Mouse (Mus musculus): ENCODE measurements at regions not wholly inside any gene's neighbourhood (a gene's known extent, or its start where the extent isn't known, plus 50 kb on each side); places are given as distances from the start of the nearest gene placed in this dataset.
A peak's percentile ranks its signal among the peaks of the same experiment; 100 is the strongest.

- H3K27me3 ChIP-seq (replicated peaks): no peaks in the 10 kb centered on the region
Observed at GRCm38 (mm10) chr12:39577610-39578009, 460.2 kb downstream of the Arl4a start.

GRCm38 (mm10) chr12:39572802-39573201, 465.0 kb downstream of the Arl4a start:
- 80% methylated on average over 1 of the region's 1 CpGs for WGBS
- Histone ChIP-seq H3K27me3 (replicated peaks) (no peaks in the 10 kb centered on the region), H3K27ac (replicated peaks) (no peak overlapping the region), H3K9me3 (replicated peaks) (no peaks in the 10 kb centered on the region), H3K36me3 (no peaks in the 10 kb centered on the region), H3K4me1 (no peaks in the 10 kb centered on the region), H3K4me2 (no peak overlapping the region), H3K4me3 (replicated peaks) (no peak overlapping the region), H3K9ac (replicated peaks) (no peak overlapping the region)
- ATAC-seq (ENCODE audit: low FRiP score): no peak

More at GRCm38 (mm10) chr12:39577610-39578009, 460.2 kb downstream of the Arl4a start:
- Histone ChIP-seq H3K4me3 (replicated peaks) (no peak overlapping the region), H3K9ac (replicated peaks) (no peak overlapping the region), H3K36me3 (no peaks in the 10 kb centered on the region), H3K27ac (replicated peaks) (no peak overlapping the region), H3K4me1 (no peaks in the 10 kb centered on the region), H3K9me3 (replicated peaks) (no peaks in the 10 kb centered on the region), H3K4me2 (no peak overlapping the region)
- no peak for ATAC-seq (ENCODE audit: low FRiP score)
- WGBS: 74% methylated on average over 1 of the region's 1 CpGs

- Histone ChIP-seq H3K4me2 (no peak overlapping the region), H3K4me3 (replicated peaks) (no peak overlapping the region), H3K4me1 (no peaks in the 10 kb centered on the region), H3K27ac (replicated peaks) (no peak overlapping the region), H3K27me3 (replicated peaks) (no peaks in the 10 kb centered on the region), H3K9me3 (replicated peaks) (no peaks in the 10 kb centered on the region), H3K9ac (replicated peaks) (no peak overlapping the region), H3K36me3 (no peaks in the 10 kb centered on the region)
- WGBS: 96% methylated on average over 1 of the region's 1 CpGs
- no peak for ATAC-seq (ENCODE audit: low FRiP score)
Observed at GRCm38 (mm10) chr12:39572147-39572546, 465.7 kb downstream of the Arl4a start.

- no peak overlapping the region for H3K4me2 ChIP-seq
- no peak overlapping the region for H3K9ac ChIP-seq (replicated peaks)
- ATAC-seq (ENCODE audit: low FRiP score): no peak
- H3K9me3 ChIP-seq (replicated peaks): no peaks in the 10 kb centered on the region
- WGBS: 80% methylated on average over 4 of the region's 4 CpGs
- no peaks in the 10 kb centered on the region for H3K27me3 ChIP-seq (replicated peaks)
- H3K27ac ChIP-seq (replicated peaks): no peak overlapping the region
- no peak overlapping the region for H3K4me3 ChIP-seq (replicated peaks)
- H3K36me3 ChIP-seq: no peaks in the 10 kb centered on the region
- H3K4me1 ChIP-seq: no peaks in the 10 kb centered on the region
Observed at GRCm38 (mm10) chr12:39560734-39561446, 476.9 kb downstream of the Arl4a start.

- H3K9me3 ChIP-seq (replicated peaks): no peaks in the 10 kb centered on the region
- no peak overlapping the region for H3K9ac ChIP-seq (replicated peaks)
- H3K4me3 ChIP-seq (replicated peaks): no peak overlapping the region
- no peak overlapping the region for H3K4me2 ChIP-seq
- no peaks in the 10 kb centered on the region for H3K27me3 ChIP-seq (replicated peaks)
- no peak overlapping the region for H3K27ac ChIP-seq (replicated peaks)
- WGBS: 97% methylated on average over 3 of the region's 3 CpGs
- ATAC-seq (ENCODE audit: low FRiP score): no peak
- H3K36me3 ChIP-seq: no peaks in the 10 kb centered on the region
- H3K4me1 ChIP-seq: no peaks in the 10 kb centered on the region
Observed at GRCm38 (mm10) chr12:39558491-39558890, 479.3 kb downstream of the Arl4a start.

- no peak for ATAC-seq (ENCODE audit: low FRiP score)
- H3K4me1 ChIP-seq: no peaks in the 10 kb centered on the region
- no peaks in the 10 kb centered on the region for H3K27me3 ChIP-seq (replicated peaks)
- no peak overlapping the region for H3K4me2 ChIP-seq
- H3K27ac ChIP-seq (replicated peaks): no peak overlapping the region
- H3K36me3 ChIP-seq: no peaks in the 10 kb centered on the region
- no peaks in the 10 kb centered on the region for H3K9me3 ChIP-seq (replicated peaks)
- WGBS: 52% methylated on average over 2 of the region's 2 CpGs
- no peak overlapping the region for H3K4me3 ChIP-seq (replicated peaks)
- no peak overlapping the region for H3K9ac ChIP-seq (replicated peaks)
Observed at GRCm38 (mm10) chr12:39536326-39536725, 501.5 kb downstream of the Arl4a start.

- H3K27me3 ChIP-seq (replicated peaks): no peaks in the 10 kb centered on the region
- WGBS: 36% methylated on average over 3 of the region's 4 CpGs
- H3K36me3 ChIP-seq: no peaks in the 10 kb centered on the region
- no peaks in the 10 kb centered on the region for H3K9me3 ChIP-seq (replicated peaks)
- H3K4me1 ChIP-seq: no peaks in the 10 kb centered on the region
- no peak overlapping the region for H3K27ac ChIP-seq (replicated peaks)
- no peak for ATAC-seq (ENCODE audit: low FRiP score)
- H3K4me2 ChIP-seq: no peak overlapping the region
- H3K4me3 ChIP-seq (replicated peaks): no peak overlapping the region
- H3K9ac ChIP-seq (replicated peaks): no peak overlapping the region
Observed at GRCm38 (mm10) chr12:39528121-39528520, 509.7 kb downstream of the Arl4a start.

GRCm38 (mm10) chr12:39527216-39527600, 510.6 kb downstream of the Arl4a start:
- Histone ChIP-seq H3K4me2 (no peak overlapping the region), H3K4me1 (no peaks in the 10 kb centered on the region), H3K9ac (replicated peaks) (no peak overlapping the region), H3K27ac (replicated peaks) (no peak overlapping the region), H3K4me3 (replicated peaks) (no peak overlapping the region), H3K27me3 (replicated peaks) (no peaks in the 10 kb centered on the region), H3K9me3 (replicated peaks) (no peaks in the 10 kb centered on the region), H3K36me3 (no peaks in the 10 kb centered on the region)
- WGBS: 57% methylated on average over 3 of the region's 3 CpGs
- no peak for ATAC-seq (ENCODE audit: low FRiP score)

- H3K27me3 ChIP-seq (replicated peaks): no peaks in the 10 kb centered on the region
- H3K36me3 ChIP-seq: no peaks in the 10 kb centered on the region
- WGBS: 61% methylated on average over 6 of the region's 6 CpGs
- no peak overlapping the region for H3K4me3 ChIP-seq (replicated peaks)
- H3K9me3 ChIP-seq (replicated peaks): no peaks in the 10 kb centered on the region
- H3K4me2 ChIP-seq: no peak overlapping the region
- no peak overlapping the region for H3K27ac ChIP-seq (replicated peaks)
- H3K4me1 ChIP-seq: no peaks in the 10 kb centered on the region
- no peak overlapping the region for H3K9ac ChIP-seq (replicated peaks)
- ATAC-seq (ENCODE audit: low FRiP score): no peak
Observed at GRCm38 (mm10) chr12:39526535-39527215, 511.1 kb downstream of the Arl4a start.

- H3K27ac ChIP-seq (replicated peaks): no peak overlapping the region
- H3K36me3 ChIP-seq: no peaks in the 10 kb centered on the region
- no peak overlapping the region for H3K4me2 ChIP-seq
- H3K4me1 ChIP-seq: no peaks in the 10 kb centered on the region
- H3K27me3 ChIP-seq (replicated peaks): no peaks in the 10 kb centered on the region
- H3K4me3 ChIP-seq (replicated peaks): no peak overlapping the region
- no peak overlapping the region for H3K9ac ChIP-seq (replicated peaks)
- WGBS: 89% methylated on average over 4 of the region's 4 CpGs
- H3K9me3 ChIP-seq (replicated peaks): no peaks in the 10 kb centered on the region
- no peak for ATAC-seq (ENCODE audit: low FRiP score)
Observed at GRCm38 (mm10) chr12:39515690-39516089, 522.1 kb downstream of the Arl4a start.

GRCm38 (mm10) chr12:39510855-39511254, 527.0 kb downstream of the Arl4a start:
- Histone ChIP-seq H3K4me1 (peaks cover 5% of the 10 kb centered on the region), H3K9ac (replicated peaks) (no peak overlapping the region), H3K4me2 (no peak overlapping the region), H3K27ac (replicated peaks) (no peak overlapping the region), H3K27me3 (replicated peaks) (no peaks in the 10 kb centered on the region), H3K4me3 (replicated peaks) (no peak overlapping the region), H3K36me3 (no peaks in the 10 kb centered on the region), H3K9me3 (replicated peaks) (no peaks in the 10 kb centered on the region)
- ATAC-seq (ENCODE audit: low FRiP score): no peak
- 86% methylated on average over 5 of the region's 5 CpGs for WGBS

- no peaks in the 10 kb centered on the region for H3K27me3 ChIP-seq (replicated peaks)
- no peak overlapping the region for H3K27ac ChIP-seq (replicated peaks)
- peak overlapping the region; percentile 26 for H3K4me3 ChIP-seq (replicated peaks)
- peak overlapping the region; percentile 55 for H3K4me2 ChIP-seq
- WGBS: 15% methylated on average over 13 of the region's 13 CpGs
- no peaks in the 10 kb centered on the region for H3K9me3 ChIP-seq (replicated peaks)
- H3K9ac ChIP-seq (replicated peaks): peak overlapping the region; percentile 32
- no peaks in the 10 kb centered on the region for H3K36me3 ChIP-seq
- peaks cover 5% of the 10 kb centered on the region for H3K4me1 ChIP-seq
- ATAC-seq (ENCODE audit: low FRiP score): peak; percentile 93
Observed at GRCm38 (mm10) chr12:39510073-39510812, 527.6 kb downstream of the Arl4a start.

All from neural tube, embryonic 15.5 days (tissue).